Mouse (Mus musculus): ENCODE results near the gene Wdr24. TPM values are rescaled to one million over a fixed set of nuclear protein-coding genes. Genes with fewer than 3 reads are reported as not detected.

Wdr24 gene
- 10 to 100 TPM; 13.2 to 15.2 TPM for total RNA-seq (2023)

GRCm38 (mm10) chr17:25823452-25823851, at the start of gene Wdr24:
Gene Wdr24 (plus strand): TSS chr17:25823627.

DNA sequence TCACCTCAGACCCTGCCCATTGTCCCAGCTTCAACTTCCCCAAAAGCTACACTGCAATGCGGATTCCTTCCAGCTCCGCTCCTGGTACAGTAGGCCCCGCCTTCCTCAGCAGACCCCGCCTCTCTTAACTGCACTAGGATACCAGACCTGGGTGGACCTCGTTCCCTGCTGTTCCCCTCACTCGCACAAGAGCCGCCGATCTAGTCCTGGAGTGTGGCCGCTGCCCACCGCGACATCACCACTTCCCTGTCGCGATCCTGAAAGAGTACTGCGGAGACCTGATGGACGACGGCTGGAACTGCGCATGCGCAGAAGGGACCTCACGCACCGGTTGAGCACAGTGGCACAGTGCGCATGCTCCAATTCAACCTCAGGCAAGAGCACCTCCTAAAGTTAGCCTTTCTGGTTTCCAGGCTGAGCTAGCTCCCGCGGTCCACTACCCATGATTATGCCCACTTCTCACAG, 38.1 kb upstream of the Wdr24 start, which contains the start of gene Haghl:
TSS of gene Haghl (minus strand) at position 393 of the 465 bp plus-strand sequence.

GRCm38 (mm10) chr17:25786280-25786679, 37.1 kb upstream of the Wdr24 start, which contains the start of gene Ccdc78:
Gene Ccdc78 (plus strand): TSS chr17:25786580.

GRCm38 (mm10) chr17:25792615-25793014, 30.8 kb upstream of the Wdr24 start, which contains the start of gene Fam173a:
Gene Fam173a (minus strand): TSS chr17:25792901.

DNA sequence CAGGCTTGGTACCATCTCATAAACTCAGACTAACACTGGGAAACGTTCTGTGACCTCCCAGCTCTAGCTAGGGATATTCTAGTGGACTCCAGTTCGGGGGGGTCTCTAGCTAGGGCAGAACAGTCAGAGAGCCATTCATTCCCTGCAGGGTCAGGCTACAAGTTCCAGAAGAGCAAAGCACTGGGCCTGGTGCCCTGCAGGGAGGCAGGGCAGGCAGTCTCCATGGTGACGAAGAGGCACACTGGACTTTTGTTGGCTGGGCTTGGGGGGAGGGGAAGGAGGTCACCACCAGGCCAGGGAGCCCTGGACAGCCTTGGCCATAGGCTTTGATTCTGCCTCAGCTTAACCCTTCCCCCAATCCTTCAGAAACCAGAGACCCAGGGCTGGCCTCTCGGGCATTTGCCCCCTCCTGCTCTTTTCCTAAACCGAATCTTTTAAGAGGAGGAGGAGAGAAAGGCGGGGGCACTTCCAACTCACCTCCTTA, 27.8 kb upstream of the Wdr24 start, which contains the start of gene AC134908.4:
TSS of gene AC134908.4 (minus strand) at position 51 of the 484 bp plus-strand sequence.

DNA sequence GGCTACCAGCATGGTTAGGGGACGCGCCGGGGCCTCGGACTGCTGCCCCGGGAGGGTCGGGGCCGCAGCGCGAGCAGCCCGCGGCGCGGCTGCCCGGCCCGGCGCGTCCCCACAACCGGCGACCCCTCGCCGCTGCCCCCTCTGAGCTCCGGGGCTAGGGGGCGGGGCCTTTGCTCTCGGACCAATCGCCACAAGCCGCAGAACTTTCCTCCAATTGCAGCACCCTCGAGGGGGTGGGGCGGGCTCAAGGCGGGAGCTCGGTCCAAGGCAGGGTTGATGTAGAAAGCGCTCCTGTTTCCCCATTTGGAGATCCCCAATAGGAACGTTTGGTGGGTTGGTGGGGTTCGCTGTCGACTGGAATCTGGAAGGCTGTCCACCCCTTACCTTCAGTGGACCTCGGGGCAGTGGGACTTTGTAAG, 26.5 kb upstream of the Wdr24 start, which contains the start of gene Metrn:
TSS of gene Metrn (minus strand) at position 186 of the 419 bp plus-strand sequence.

GRCm38 (mm10) chr17:25808789-25809605, 14.4 kb upstream of the Wdr24 start, which contains the start of gene Fbxl16:
Gene Fbxl16 (plus strand): TSS chr17:25809085.

DNA sequence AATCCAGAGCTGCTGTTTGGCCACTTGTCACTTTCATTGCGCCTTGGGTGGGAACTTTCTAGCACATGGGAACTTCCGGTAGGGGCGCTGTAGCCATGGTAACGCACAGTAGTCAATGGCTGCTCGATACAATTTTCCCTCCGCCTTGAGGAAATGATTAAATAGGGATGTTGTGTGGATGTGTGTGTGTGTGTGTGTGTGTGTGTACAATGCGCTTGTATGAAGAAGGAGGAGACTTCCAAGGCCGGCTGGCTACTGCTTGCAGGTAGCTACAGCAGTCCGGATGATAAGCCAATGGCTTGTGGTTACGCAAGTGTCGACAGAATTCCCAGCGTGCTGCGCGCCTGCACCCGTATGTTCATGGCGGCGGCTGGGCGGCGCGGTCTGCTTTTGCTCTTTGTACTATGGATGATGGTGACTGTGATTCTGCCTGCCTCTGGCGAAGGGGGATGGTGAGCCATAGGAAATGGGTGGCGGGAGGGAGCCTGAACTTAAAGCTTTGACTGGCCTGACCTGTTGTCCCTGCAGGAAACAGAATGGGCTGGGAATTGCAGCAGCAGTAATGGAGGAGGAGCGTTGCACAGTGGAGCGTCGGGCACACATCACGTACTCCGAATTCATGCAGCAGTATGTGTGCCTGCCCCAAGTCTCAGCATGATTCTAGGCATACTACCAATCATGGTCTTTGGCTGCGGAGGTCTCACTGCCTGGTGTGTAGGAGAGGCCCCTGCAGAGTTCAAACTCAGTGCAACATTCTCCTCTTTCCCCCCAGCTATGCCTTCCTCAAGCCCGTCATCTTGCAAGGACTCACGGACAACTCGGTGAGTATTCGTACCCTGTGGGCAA, 5.5 kb downstream of the Wdr24 start, which contains the start of gene Jmjd8:
TSS of gene Jmjd8 (plus strand) at position 156 of the 846 bp plus-strand sequence.

GRCm38 (mm10) chr17:25833291-25833663, 9.8 kb downstream of the Wdr24 start, which contains the start of gene Stub1:
Gene Stub1 (minus strand): TSS chr17:25833404.

DNA sequence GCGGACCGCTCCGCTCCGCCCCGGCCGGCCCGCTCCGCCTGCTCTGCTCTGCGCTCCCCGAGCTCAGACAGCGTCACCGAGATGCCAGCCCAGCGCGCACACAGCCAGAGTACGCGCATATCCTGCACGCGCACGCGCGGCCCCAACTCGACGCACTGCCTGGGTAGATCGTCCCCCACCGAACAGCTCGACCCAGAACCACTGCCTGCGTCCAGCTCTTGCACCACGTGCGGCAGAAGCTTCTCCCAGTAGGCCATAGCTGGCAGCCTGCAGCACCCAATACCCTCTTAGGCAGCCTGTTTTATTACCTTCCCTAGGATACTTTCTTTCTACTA, 13.6 kb downstream of the Wdr24 start, which contains the start of gene Rhbdl1:
TSS of gene Rhbdl1 (minus strand) at position 220 of the 335 bp plus-strand sequence.

DNA sequence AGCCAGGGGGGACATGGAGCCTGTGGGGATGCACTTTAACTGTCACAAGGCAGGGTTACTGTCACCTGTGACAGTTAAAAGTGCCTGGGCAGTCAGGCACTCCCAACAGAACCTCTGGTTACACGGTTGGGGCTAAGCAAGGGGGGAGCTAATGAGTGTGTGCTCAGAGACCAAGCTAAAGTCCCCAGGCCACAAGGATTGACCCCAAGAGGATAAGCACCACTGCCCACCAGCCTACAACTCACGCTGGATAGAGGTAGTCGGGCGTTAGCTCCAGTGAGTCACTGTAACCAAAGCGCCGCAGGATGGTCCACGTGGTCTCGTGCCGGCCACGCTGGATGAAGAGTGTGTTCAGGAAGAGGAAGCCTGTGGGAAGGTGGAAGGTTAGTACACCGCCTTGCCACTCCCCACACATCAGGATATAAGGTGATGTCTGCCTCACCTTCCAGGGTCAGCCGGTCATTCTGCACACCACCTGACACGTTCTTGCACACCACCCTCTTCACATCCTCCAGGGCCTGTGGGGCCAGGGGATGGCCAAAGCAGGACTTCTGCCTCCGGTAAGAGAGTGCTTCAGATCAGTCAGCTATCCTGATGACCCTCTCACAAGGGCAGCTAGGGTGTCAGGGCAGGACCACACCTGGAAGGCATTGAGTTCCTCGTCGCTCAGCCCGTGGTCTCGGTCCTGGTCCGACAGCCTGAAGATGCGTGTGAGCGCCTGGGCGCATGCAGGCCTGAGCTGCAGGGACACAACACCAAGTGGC, 17.9 kb downstream of the Wdr24 start, which contains the start of gene Gm20683:
TSS of gene Gm20683 (minus strand) at position 647 of the 764 bp plus-strand sequence.

GRCm38 (mm10) chr17:25844396-25844901, 21.0 kb downstream of the Wdr24 start, which contains the start of gene Rhot2:
Gene Rhot2 (minus strand): TSS chr17:25844851.

DNA sequence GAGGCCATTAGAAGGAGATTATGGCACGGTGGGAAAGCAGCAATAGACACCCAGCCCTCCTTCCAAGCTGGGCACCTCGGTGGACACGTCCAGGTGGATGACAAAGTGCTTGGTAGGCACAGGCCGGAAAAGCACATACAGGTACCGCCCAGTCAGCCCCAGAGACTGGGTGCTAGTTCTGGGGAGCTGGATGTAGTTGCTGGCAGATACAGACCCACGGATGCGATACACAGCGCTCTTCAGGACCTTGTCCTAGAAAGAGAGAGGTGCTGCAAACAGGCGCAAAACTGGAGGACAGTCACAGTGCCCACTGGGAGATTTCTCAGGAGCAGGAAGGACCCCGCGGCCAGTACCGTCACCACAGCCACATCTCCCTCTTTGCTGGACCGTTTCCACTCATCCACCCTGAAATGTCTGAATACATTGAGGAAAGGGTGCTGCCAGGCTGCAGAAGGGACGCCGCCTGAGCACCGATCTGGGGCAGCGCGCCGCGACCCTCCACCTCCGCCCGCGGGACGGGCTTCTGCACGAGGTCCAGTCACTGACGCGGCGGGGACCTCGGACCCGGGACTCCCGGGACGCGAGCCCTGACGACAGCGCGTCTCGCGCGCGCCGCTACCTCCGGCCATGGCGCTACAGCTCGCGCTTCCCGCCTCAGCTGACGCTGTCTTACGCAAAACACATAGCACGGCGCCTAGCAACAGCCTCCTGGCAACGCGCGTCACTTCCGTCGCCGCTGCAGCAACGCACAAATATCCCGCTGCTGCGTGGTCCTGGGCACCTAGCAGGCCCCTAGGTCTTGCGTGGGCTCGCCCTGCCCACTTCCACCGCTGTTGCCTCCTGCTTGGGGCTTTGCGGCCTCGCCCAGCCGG, 37.6 kb downstream of the Wdr24 start, which contains the start of gene Wdr90:
TSS of gene Wdr90 (minus strand) at position 670 of the 872 bp plus-strand sequence.

DNA sequence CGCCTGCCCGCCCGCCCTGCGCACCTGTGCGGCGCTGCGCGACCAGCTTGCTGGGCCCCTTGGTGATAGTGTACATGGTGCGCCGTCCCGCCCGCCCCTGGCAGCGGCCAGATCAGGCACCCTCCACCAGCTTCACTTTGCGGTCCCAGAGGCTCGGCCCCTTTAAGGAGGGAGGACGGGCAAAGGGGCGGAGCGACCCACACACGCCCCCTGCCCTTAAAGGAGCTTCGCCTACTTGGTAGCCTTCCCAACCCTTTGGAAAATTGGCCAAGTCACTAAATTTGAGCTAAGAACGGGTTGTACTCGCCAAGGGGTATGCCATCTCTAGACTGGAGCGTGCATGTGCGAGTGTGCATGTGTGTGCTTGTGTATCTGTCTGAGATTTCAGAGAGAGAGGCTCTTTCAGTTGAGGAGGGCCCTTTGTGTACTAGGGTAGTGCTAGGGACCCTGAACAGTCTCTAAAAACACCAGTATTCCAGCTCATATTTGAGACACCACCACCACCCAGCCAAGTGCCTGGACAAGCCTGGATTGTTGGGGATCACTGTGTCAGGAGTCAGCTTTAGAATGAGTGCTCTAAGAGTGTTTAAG, 45.3 kb downstream of the Wdr24 start, which contains the start of gene Mcrip2:
TSS of gene Mcrip2 (minus strand) at position 164 of the 591 bp plus-strand sequence.

GRCm38 (mm10) chr17:25874721-25875170, 51.3 kb downstream of the Wdr24 start, which contains the start of gene Mettl26:
Gene Mettl26 (plus strand): TSS chr17:25875074.

Measured in neutrophil, adult 83 days (primary cell).